Mouse (Mus musculus) E14TG2a.4 (cell line): ENCODE measurements around the gene Fam207a.

Source experiments
- CTCF ChIP-seq: conservative IDR thresholded peaks from 2 replicates; pipeline ENCODE4 v1.5.1; 2014; ENCODE audit warnings: low read length
- NANOG ChIP-seq: IDR thresholded peaks from 2 replicates; pipeline ENCODE4 v1.6.1; 2014; ENCODE audit warnings: borderline replicate concordance, low read length, mixed read lengths

DNA sequence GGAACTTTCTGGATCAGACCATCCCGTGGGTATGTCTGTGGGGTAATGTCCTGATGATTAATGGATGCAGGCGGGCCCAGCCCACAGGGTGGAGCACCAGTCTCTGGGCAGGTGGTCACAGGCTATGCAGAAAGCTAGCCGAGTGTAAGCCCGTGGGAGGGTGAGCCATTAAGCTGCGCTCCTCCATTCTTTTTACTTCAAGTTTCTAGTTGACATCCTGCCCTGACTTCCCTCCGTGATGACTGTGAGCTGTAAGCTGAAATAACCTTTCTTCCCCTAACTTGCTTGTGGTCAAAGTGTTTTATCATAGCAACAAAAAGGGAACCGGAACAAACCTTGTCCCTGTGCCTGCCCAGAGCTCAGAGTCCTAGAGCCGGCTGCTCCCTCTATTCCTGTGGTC is 21.1 kb upstream of the Fam207a start:
- TF ChIP-seq CTCF (no peak), NANOG (no peak)
